Mouse (Mus musculus) urinary bladder, adult 18-20 months (tissue): ENCODE data around the gene Elfn1.
"Not testable (repeated sequence)": the region's sequence is repeated elsewhere in the genome, so short reads cannot be mapped to it uniquely, and the experiment has no call there.

Experiments used
- DNase-seq, 2 experiments: peaks; one replicate each; pipeline ENCODE4 v3.0.0; 2022; ENCODE audit warnings: low spot score in 2 of 2, mixed read lengths in 2 of 2

Elfn1 gene

DNA sequence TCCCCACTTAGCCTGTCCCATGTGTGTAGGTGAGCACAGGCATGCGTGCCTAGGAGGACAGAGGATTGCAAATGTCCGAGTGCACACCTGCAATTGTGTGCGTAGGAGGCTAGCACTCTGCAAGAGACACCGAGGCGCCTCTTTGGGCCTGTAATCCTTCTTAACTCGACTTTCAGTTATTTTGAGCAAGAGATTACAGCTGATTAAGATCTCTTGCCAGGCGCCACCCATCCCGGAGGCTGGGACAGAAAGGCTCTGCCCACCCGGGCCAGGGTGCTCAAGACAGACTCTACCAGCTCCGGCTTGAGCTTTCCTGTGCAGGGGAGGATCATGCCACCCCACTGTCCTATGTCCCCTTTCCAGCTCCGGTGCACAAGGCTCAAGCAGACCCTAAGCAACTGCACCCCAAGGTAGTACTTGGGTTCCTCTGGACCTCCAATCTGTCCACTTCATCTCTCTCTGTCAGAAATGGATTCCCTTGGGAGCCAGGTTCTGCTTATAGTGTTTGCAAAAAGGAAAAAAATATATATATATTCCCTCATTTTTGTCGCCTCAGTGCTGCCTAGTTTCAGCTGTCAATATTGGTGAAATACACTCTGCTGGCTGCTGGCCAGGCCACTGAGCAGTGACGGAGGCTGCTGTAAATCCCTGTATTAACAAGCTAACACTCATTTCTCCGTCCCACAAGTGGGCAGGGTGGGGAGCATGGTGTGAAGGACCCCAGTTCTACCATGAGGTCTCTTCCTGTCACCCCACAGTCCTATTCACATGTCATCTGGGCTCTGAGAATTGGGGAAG is 61.6 kb downstream of the Elfn1 start:
- DNase-seq, result no peak

DNA sequence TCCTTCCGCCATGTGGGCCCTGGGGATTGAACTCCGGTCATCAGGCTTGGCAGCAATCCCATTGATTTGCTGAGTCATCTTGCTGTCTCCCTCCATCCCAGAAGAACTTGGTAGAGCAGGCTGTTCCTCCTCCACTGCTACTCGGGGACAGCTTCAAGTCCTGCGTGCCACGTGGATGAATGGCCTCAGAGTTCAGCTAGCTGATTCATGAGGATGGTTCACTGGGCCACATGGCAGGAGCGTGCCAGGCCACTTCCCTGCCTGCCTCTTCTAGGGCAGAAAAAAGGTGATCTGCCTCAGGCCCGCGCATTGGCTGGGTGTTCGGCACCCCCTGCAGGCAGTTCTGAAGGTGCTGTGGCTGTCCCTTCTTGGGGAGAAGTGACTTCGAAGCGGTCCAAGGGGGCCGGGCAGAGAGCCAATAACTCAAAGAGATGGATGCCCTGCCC is 62.5 kb downstream of the Elfn1 start:
- DNase-seq, result peak; percentile 18 to 24

DNA sequence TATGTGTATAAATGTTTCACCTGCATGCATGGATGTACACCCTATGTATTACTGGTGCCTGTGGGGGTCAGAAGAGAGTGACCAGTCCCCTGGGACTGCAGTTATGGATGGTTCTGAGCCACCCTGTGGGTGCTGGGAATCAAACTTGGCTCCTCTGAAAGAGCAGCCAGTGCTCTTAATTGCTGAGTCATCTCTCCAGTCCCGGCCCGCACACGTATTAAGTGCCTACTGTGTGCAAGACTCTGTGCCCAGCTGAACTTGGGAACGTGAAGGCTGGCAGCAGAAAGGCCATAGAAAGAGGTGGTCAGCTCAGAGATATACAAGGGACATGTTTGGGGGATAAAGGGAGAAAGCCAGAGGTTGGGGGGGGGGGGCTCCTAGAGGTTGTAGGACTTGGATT is 68.8 kb downstream of the Elfn1 start:
- no peak for DNase-seq

DNA sequence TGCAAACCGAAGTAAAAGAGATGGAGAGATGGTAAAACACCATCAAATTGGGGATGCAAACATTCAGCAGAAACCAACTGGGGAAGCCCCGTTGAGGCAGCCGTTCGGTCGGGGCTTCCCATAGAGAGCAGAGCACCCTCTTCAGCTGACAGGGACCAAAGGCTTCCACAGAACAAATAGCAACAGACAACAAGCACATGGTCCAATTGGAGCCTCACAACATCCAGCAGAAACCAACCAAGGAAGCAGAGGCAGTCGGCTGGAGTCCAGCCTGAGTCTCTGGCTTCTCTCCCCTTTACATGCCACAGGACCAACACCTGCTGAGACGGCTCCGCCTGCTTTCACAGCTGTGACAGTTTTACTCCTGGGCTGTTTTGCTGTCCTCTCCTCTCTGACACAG is 69.7 kb downstream of the Elfn1 start:
- no peak for DNase-seq

DNA sequence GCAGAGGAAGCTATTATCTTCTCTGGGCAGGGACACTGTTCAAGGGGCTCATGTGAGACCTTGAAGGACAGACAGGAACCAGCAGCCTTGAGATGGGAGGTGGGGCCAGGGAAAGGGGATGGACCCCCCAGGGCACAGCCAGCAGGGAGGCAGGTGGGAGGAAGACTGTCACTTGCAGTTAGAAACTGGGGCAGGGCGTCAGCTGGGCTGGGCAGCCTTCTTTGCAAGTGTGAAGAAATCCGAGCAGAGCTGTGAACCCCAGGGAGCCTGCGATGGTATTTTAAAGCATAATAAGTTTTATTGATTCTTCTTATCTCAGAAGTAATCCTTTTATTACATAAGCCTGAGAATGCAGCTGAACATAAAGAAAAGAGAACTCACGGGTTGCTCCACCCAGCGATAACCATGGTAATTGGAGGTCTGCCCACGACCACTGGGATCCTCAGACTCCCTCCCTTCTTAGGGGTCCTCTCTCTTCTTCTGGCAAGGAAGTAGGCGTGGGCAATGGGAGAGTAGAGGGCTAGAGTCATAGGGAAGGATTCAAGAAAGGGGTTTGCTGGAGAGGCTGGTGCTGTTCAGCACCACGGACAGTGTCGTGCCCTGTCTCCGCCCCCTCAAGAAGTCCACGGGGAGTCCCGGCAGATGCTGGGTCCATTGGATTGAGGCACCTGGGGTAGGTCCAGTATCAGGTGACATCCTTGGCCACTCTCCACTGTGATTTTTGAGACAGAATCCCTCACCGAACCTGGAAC is 71.0 kb downstream of the Elfn1 start:
- no peak for DNase-seq

DNA sequence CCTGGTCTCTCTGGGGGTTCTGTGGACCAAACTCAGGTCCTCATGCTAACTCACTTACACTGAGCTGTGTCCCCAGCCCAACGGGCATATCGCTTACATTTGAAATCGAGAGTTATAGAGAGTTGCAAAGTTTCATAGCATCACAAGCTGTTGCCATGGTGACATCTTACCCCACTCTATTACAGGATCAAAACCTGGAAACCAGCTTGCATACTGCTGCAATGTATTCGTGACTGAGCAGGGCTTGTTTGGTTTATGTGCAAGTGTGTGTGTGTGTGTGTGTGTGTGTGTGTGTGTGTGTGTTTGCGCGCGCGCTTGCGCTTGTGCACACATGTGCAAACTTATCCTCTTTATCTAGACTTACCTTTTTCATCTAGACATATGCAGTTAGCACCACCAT is 71.6 kb downstream of the Elfn1 start:
- no peak for DNase-seq

DNA sequence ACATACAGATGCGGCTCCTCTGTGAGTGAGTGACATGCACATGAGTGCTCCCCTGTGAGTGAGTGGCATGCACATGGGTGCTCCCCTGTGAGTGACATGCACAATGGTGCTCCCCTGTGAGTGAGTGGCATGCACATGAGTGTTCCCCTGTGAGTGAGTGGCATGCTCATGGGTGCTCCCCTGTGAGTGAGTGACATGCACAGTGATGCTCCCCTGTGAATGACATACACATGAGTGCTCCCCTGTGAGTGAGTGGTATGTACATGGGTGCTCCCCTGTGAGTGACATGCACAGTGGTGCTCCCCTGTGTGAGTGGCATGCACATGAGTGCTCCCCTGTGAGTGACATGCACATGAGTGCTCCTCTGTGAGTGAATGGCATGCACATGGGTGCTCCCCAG is 74.2 kb downstream of the Elfn1 start:
- no peak for DNase-seq

DNA sequence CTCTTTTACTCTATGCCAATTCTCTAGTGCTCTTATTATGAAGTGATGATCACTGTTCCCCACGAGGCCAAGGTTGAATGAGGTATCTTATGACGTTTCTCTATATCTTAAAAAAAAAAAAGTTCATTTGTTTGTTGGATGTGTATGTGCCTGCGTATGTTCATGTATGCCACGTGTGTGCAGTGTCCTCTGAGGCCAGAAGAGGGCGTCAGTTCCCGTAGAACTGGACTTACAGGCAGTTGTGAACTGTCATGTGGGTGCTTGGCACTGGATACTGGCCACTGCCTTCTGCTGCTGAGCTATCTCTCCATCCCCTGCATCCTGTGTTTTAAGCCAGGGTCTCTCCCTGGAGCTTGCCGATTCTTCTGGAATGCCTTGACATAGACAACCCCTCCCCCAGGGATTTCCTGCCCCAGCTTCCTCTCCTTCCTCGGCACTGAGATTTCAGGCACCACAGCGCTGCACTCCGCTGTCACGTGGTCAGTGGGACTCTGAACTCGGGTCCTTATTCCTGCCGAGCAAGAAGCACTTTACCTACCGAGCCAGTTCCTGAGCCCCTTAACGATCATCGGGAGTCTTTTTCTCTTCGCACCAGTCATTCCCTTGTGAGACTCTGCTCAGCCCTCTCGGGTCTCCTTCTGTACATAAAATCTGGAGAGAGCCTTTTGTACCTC is 77.5 kb downstream of the Elfn1 start:
- no peak for DNase-seq

DNA sequence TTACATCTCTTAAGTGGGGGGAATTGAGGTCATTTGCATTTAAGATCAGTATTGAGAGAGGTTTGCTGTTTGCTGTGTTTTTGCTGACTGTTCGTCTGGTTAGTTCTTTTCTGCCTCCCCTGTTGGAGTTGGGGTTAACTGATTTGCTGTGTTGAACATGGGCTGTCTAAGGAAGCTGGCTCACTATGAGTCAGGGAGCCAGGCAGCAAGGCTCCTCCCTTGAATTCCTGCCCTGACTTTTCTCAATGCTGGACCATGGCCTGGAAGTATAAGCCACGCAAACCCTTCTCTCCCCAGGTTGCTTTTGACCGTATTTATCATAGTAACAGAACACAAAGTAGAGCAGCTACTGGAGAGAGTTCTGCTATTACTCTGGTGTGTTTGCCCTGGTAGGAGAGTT is 83.8 kb downstream of the Elfn1 start:
- DNase-seq, result no peak

DNA sequence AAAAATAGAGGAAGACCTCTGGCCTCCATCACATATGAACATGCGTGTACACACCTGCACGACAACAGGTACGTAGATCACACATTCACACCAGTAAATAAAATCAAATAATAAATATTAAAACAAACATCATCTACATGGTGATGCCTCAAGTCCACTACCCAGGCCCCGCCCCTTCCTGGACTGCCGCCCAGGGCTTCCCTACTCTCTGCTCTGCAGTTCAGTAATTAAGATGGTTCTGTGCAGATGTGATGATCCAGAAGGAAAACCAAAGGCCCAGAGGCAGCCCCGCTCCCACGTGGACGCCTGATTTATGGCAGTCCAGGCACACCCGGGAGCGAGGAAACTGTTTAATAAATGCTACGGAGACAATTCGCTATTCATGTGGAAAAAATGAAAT is 90.6 kb downstream of the Elfn1 start:
- not testable (repeated sequence) for DNase-seq

DNA sequence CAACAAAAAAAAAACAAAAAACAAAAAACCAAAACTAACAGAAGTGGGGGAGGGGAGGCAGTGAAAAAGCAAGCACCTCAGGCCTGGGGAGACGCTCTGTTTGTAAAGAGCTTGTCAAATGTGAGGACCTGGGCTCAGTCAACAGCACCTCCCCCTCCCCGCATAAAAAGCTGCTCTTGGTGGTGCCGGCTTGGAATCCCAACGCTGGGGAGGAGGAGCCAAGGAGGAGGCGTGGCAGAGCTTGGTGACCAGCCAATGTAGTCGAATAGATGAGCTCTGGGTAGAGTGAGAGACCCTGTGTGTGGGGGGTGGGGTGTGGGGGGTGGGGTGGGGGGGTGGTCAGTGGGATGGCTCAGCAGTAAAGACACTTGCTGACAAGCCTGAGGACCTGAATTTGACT is 91.2 kb downstream of the Elfn1 start:
- DNase-seq, result no peak

DNA sequence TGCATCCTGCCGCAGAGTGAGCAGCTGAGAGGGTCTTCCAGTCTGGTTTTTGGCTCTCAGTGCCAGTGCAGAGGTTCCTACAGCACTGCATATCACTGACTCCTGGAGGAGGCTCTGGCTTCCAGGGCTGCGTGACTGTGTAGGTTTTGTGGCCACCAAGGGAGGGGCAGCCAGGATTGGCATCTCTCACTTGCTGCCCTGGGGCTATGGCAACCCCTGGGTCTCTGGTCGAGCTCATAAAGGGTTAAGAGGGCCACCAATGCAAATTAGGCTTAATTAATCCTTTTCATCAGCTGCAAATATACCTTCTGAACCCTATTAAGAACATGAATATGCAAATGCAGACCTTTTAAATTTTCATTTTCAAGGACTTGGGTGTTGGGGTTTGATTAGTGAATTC is 94.8 kb downstream of the Elfn1 start:
- DNase-seq, result no peak

DNA sequence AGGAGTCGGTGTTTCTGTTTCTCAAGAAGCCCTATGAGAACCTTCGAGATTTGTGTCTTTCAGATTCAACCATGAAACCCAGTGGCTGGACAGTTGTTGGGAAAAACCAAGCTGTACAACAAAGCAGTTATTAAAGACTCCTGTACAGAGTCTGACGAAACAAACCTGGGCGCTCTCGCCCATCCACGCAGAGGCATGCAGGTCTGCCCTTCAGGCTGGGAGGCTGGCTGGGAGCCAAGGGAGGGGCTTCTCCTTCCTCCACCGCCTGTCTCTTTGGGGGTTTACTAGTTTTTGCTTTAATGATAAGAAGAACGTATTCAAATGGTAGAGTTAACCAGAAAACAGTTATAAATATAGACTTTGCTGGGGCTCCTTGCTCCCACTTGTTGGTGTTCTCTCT is 99.1 kb downstream of the Elfn1 start:
- no peak for DNase-seq

DNA sequence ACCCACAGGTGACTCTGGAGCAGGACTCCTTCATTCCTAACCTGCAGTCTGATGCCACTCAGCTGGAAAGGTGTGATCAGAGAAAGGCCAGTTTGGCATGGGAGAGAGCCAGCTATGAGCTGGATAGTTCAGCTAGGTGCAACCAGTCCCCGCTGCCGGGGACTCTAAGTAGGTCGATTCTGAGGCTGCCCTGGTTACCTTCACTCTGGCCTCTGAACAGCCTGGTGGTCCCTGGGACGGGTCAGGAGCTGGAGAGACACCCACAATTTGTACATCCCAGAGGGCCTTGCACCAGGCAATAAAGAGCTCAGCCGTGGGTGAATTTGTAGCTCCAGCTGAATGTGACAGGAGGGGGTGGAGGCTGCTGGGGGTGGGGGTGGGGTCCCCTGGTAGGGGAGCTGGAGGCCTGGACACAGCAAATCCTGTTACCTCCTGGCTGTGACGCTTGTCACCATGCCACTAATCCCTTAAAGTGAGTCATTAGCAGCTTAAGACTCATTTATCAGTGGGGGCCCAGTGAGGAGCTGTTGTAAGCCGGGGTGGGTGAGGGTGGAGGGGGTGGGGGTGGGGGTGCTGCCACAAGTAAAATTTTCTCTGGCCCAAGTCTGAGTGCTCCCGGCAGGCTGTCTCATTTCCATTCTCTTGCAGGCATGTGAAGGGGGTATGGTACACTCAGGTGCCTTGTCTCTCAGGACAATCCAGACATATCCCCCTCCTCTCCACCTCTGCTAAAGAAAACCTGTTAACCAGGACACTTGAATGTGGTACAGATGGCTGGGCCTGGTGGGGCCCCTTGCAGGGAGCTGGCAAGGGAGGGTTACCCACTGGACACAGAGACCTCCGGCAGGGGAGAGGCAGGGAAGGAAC is 100.1 kb downstream of the Elfn1 start:
- DNase-seq, result no peak

DNA sequence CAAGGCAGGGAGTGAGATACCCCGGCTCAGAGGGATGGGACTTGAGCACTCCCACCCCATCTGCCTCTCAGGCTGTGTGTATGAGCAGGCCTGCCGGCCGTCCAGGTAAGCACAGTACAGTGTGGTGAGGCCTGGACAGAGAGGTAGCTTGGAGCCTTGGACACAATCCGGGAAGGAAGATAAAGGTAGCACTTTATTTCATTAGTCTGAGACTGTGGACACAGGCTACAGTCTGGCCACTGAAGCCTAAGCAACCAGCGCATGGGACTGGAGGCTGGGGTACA is 100.7 kb downstream of the Elfn1 start:
- no peak for DNase-seq

DNA sequence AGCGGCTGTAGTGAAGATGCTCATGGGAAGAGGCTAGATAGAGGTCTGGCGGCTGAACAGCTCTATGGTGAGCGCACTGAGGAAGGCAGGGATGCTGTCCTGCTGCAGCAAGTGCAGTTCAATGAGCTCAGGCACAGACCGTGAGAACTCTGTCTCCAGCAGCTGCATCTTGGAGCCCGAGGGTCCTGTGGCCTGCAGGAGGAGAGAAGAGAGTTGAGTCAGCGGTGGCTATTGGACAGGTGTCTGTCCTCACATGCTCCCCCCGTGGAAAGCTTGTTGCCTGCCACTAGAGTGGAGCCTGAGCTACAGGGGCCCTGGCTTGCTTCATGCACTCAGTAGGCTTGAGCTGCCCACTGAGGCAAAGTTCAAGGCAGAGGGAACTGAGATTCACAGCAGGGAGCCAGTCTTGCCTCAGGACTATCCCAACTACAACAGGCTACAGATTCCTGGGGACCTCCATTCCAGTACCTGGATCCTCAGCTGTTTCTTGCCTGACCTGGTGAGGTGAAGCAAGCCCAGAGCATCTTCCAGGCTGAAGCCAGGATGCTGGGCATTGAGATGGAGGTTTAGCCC is 101.4 kb downstream of the Elfn1 start:
- DNase-seq, result no peak

DNA sequence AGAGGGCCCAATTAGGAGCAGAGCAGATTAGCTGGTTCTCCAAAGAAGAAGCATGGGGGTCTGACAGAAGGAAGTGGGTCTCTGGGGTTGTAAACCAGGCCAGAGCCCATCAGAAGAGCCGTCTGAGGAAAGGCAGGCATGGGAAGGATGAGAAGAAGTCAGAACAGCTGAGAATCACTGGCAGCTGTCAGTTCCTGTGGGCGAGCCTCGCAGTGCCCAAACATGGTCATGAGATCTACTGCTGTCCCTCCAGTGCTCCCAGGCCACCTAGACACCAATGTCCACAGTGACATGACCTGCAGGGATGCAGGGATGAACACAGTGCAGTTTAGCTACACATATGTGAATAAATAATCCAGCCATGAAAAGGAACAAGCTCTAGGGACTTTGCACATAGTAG is 102.7 kb downstream of the Elfn1 start:
- no peak for DNase-seq

DNA sequence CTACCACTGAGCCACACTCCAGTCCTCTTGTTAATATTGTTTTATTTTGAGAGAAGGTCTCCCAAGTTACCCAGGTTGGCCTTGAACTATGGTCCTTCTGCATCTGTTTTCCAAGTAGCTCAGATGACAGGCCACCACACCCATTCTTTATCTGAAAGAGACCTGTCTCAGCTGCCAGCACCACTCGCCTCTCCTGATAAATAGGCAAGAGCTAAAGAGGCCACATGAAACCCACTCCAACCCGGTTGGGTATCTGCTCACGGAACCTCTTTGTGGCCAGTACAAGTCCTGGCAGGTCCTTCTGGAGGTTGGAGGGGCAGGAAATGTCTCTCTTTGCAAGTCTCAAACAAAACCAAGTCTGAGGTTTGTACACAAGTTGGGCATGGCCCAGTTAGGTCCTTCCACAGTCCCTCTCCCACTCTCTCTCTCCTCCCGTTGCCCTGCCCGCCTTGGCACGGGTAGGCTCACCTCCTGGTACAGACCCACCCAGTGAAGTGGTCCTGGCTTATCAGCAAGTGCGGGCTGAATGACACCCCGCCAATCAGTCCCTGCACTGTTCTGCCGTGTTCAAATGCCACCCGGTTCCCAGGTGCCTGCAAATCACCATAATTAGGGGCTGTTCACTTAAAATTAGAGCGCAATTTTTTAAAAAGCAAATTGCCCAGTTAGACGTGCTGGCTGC is 104.7 kb downstream of the Elfn1 start:
- no peak for DNase-seq

DNA sequence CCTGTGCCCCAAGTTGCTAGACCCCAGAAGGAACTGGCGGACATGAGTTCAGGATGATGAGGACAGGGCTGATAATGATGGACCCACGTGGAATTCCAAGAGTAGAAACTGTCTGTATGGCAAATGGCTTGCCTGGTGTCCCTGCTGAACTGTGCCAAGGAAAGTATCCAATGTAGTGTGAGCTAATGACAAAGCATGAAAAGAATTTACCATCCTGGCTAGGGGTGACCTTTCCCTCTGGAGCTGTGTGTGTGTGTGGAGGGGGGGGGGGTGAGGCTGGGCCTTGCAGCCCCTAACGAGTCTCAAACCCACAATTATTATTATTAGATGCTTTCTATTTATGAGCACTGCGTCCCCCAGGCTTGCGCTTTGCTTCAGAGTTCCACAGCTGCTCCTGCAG is 105.9 kb downstream of the Elfn1 start:
- no peak for DNase-seq

DNA sequence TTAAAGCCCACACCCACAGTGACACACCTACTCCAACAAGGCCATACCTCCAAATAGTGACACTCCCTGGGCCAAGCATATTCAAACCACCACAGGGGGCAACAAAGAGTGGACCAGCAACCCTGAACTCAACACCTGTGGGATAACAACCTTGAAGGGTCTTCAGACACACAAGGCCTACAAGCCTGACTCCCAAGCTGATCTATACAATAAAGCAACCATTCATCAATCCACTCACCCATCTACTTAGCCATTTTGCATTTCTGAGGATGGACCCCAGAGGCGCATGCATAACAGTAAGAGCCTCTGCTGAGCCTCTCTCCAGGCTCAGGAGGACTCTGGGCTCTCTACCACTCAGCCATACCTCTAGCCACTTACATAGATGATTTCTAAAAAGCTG is 109.2 kb downstream of the Elfn1 start:
- DNase-seq, result no peak

DNA sequence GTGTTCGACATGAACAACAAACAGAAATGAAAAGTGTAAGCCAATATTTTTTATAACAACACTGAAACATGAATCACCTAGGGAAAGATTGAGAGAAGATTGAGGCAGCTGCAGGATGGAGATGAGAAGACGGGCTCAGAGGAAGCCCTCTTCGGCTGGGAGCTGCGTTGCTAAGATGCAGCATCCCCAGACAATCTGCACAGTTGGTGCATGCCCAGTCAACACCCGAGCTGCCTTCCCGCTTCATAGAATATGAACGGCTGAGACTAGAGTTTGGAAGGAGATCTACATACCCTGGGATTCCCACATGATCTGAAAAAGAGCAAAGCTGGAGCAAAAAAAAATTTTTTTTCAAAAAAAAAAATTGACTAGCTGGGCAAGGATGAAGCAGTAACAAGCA is 111.0 kb downstream of the Elfn1 start:
- no peak for DNase-seq
